Mouse (Mus musculus): Measurements from ENCODE around the gene Rimbp2. TPM values are rescaled to one million over a fixed set of nuclear protein-coding genes. Genes with fewer than 3 reads are reported as not detected.

Rimbp2 gene
- polyA plus RNA-seq, 1 experiment from 2014 or later, result 0.27 TPM

GRCm38 (mm10) chr5:128819638-128820285, 133.5 kb downstream of the Rimbp2 start:
- H3K36me3 ChIP-seq (replicated peaks), result no peaks in the 10 kb centered on the region
- no peak overlapping the region for H3K4me3 ChIP-seq
- no peak for DNase-seq (ENCODE audit: extremely low spot score, low spot score)
- H3K27me3 ChIP-seq (ENCODE audit: poor library complexity, severe bottlenecking), result no peaks in the 10 kb centered on the region
- WGBS, result 50% methylated on average over 12 of the region's 12 CpGs
- peaks cover 8% of the 10 kb centered on the region for H3K4me1 ChIP-seq
- H3K9me3 ChIP-seq, result no peaks in the 10 kb centered on the region
- no peak overlapping the region for H3K27ac ChIP-seq

- no peaks in the 10 kb centered on the region for H3K36me3 ChIP-seq (replicated peaks)
- H3K27ac ChIP-seq, result no peak overlapping the region
- peaks cover 17% of the 10 kb centered on the region for H3K4me1 ChIP-seq
- WGBS, result 79% methylated on average over 8 of the region's 8 CpGs
- no peak overlapping the region for H3K4me3 ChIP-seq
- H3K27me3 ChIP-seq (ENCODE audit: poor library complexity, severe bottlenecking), result peaks cover 16% of the 10 kb centered on the region
- DNase-seq (ENCODE audit: extremely low spot score, low spot score), result no peak
- H3K9me3 ChIP-seq, result no peaks in the 10 kb centered on the region
Observed at GRCm38 (mm10) chr5:128815629-128816028, 137.7 kb downstream of the Rimbp2 start.

- no peaks in the 10 kb centered on the region for H3K36me3 ChIP-seq (replicated peaks)
- no peak for DNase-seq (ENCODE audit: extremely low spot score, low spot score)
- WGBS, result 84% methylated on average over 6 of the region's 6 CpGs
- H3K4me1 ChIP-seq, result peaks cover 22% of the 10 kb centered on the region
- no peak overlapping the region for H3K27ac ChIP-seq
- H3K9me3 ChIP-seq, result no peaks in the 10 kb centered on the region
- peaks cover 16% of the 10 kb centered on the region for H3K27me3 ChIP-seq (ENCODE audit: poor library complexity, severe bottlenecking)
- no peak overlapping the region for H3K4me3 ChIP-seq
Observed at GRCm38 (mm10) chr5:128815078-128815477, 138.2 kb downstream of the Rimbp2 start.

GRCm38 (mm10) chr5:128813121-128813520, 140.2 kb downstream of the Rimbp2 start:
- no peak overlapping the region for H3K27ac ChIP-seq

GRCm38 (mm10) chr5:128811431-128811830, 141.9 kb downstream of the Rimbp2 start:
- DNase-seq (ENCODE audit: extremely low spot score, low spot score), result no peak
- H3K9me3 ChIP-seq, result no peaks in the 10 kb centered on the region
- H3K4me1 ChIP-seq, result peaks cover 27% of the 10 kb centered on the region
- 86% methylated on average over 6 of the region's 6 CpGs for WGBS
- H3K4me3 ChIP-seq, result no peak overlapping the region
- no peak overlapping the region for H3K27ac ChIP-seq
- no peaks in the 10 kb centered on the region for H3K36me3 ChIP-seq (replicated peaks)
- H3K27me3 ChIP-seq (ENCODE audit: poor library complexity, severe bottlenecking), result peaks cover 16% of the 10 kb centered on the region

More at GRCm38 (mm10) chr5:128813121-128813520, 140.2 kb downstream of the Rimbp2 start:
- WGBS, result 21% methylated on average over 11 of the region's 11 CpGs
- H3K27me3 ChIP-seq (ENCODE audit: poor library complexity, severe bottlenecking), result peaks cover 16% of the 10 kb centered on the region
- DNase-seq (ENCODE audit: extremely low spot score, low spot score), result no peak
- no peak overlapping the region for H3K4me3 ChIP-seq
- no peaks in the 10 kb centered on the region for H3K9me3 ChIP-seq
- no peaks in the 10 kb centered on the region for H3K36me3 ChIP-seq (replicated peaks)
- peaks cover 27% of the 10 kb centered on the region for H3K4me1 ChIP-seq

GRCm38 (mm10) chr5:128810006-128810405, 143.3 kb downstream of the Rimbp2 start:
- peaks cover 21% of the 10 kb centered on the region for H3K4me1 ChIP-seq
- H3K4me3 ChIP-seq, result no peak overlapping the region
- H3K36me3 ChIP-seq (replicated peaks), result no peaks in the 10 kb centered on the region
- 69% methylated on average over 12 of the region's 12 CpGs for WGBS
- H3K27ac ChIP-seq, result 0 out of 2 replicates have a peak overlapping the region, but pooled peaks have one; percentile 1
- no peak for DNase-seq (ENCODE audit: extremely low spot score, low spot score)
- 0 out of 2 replicates have a peak, but pooled peaks cover 3% of the 10 kb centered on the region for H3K9me3 ChIP-seq
- peaks cover 16% of the 10 kb centered on the region for H3K27me3 ChIP-seq (ENCODE audit: poor library complexity, severe bottlenecking)

- WGBS, result 56% methylated on average over 5 of the region's 5 CpGs
- Histone ChIP-seq H3K9me3 (0 out of 2 replicates have a peak, but pooled peaks cover 5% of the 10 kb centered on the region), H3K36me3 (replicated peaks) (no peaks in the 10 kb centered on the region), H3K4me1 (peaks cover 19% of the 10 kb centered on the region), H3K4me3 (no peak overlapping the region), H3K27ac (0 out of 2 replicates have a peak overlapping the region, but pooled peaks have one; percentile 1), H3K27me3 (ENCODE audit: poor library complexity, severe bottlenecking) (peaks cover 15% of the 10 kb centered on the region)
- peak; percentile 50 for DNase-seq (ENCODE audit: extremely low spot score, low spot score)
Observed at GRCm38 (mm10) chr5:128809406-128809805, 143.9 kb downstream of the Rimbp2 start.

DNA sequence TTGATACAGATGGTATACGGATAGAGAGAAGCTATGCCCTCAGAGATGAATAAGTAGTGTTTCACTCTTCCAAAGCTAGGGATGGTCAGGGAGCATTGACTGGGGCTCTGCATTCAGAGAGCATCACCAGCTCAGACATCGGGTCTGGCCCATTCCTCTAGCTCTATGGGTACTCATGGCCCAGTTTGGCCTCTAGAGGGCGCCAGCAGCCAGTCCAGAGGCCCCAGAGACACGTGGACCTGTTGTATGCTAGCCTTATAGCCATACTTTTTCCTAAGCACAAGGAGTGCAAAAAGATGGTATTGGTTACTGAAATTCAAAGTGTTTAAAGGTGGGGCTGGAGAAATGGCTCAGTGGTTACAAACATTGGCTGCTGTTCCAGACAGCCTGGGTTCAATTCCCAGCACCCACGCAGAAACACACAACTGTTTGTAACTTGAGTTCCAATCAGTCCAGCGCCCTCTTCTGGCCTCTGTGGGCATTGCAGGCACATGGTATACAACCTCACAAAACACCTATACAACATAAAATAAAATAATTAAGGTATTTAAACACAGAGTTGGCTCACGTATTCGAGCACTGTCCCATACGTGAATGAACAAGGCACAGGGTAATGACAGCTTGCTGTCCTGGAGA, 144.6 kb downstream of the Rimbp2 start:
- H3K4me3 ChIP-seq, result no peak overlapping the region
- H3K36me3 ChIP-seq (replicated peaks), result no peaks in the 10 kb centered on the region
- peak; percentile 25 for DNase-seq (ENCODE audit: extremely low spot score, low spot score)
- H3K27ac ChIP-seq, result no peak overlapping the region
- WGBS, result 62% methylated on average over 9 of the region's 9 CpGs
- peaks cover 8% of the 10 kb centered on the region for H3K27me3 ChIP-seq (ENCODE audit: poor library complexity, severe bottlenecking)
- 0 out of 2 replicates have a peak, but pooled peaks cover 5% of the 10 kb centered on the region for H3K9me3 ChIP-seq
- H3K4me1 ChIP-seq, result peaks cover 19% of the 10 kb centered on the region

DNA sequence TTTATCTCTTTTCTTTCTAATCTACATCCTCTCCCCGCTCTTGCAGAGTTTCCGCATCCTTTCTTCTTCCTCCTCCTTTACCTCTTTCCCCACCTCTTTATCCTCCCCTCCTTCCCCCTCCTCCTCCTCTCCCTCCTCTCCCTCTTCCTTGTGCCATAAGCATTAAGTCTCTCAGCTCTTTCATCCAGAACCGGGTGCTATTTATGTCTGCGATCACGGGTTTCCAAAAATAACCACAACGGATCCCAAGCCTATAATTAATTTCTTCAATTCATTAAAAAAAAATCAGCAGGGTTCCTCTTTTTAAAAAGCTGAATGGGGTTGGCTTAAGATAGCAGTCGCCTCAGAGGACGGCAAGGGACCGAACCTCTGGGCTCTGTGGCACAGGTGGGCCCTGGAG, 145.9 kb downstream of the Rimbp2 start:
- 83% methylated on average over 9 of the region's 9 CpGs for WGBS
- H3K27me3 ChIP-seq (ENCODE audit: poor library complexity, severe bottlenecking), result no peaks in the 10 kb centered on the region
- no peak for DNase-seq (ENCODE audit: extremely low spot score, low spot score)
- no peak overlapping the region for H3K4me3 ChIP-seq
- peaks cover 12% of the 10 kb centered on the region for H3K4me1 ChIP-seq
- no peaks in the 10 kb centered on the region for H3K36me3 ChIP-seq (replicated peaks)
- 0 out of 2 replicates have a peak, but pooled peaks cover 5% of the 10 kb centered on the region for H3K9me3 ChIP-seq
- H3K27ac ChIP-seq, result no peak overlapping the region

- peaks cover 12% of the 10 kb centered on the region for H3K4me1 ChIP-seq
- no peak for DNase-seq (ENCODE audit: extremely low spot score, low spot score)
- 93% methylated on average over 13 of the region's 13 CpGs for WGBS
- H3K4me3 ChIP-seq, result no peak overlapping the region
- no peaks in the 10 kb centered on the region for H3K27me3 ChIP-seq (ENCODE audit: poor library complexity, severe bottlenecking)
- 0 out of 2 replicates have a peak, but pooled peaks cover 5% of the 10 kb centered on the region for H3K9me3 ChIP-seq
- H3K27ac ChIP-seq, result no peak overlapping the region
- H3K36me3 ChIP-seq (replicated peaks), result no peaks in the 10 kb centered on the region
Observed at GRCm38 (mm10) chr5:128806296-128806998, 146.8 kb downstream of the Rimbp2 start.

DNA sequence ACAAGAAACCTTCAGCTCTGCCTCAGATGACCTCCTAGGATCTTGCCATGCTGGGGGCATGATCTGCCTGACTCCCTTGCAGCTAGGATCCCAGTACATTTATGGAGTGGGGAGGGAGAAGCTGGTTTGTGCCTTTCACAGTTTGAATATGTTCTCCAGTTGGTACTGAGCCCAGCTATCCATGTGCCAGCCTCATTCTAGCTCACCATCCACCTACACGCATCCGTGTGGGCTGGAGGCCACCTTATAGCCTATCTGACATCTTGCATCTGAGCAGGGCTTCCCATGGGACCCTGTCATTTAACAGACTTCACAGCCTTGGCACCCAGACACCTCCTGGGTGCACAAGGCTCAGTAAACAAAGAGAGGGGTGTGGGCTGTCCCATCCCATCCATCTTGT, 148.2 kb downstream of the Rimbp2 start:
- H3K27me3 ChIP-seq (ENCODE audit: poor library complexity, severe bottlenecking), result no peaks in the 10 kb centered on the region
- peaks cover 5% of the 10 kb centered on the region for H3K4me1 ChIP-seq
- H3K27ac ChIP-seq, result no peak overlapping the region
- 98% methylated on average over 2 of the region's 2 CpGs for WGBS
- DNase-seq (ENCODE audit: extremely low spot score, low spot score), result no peak
- 0 out of 2 replicates have a peak, but pooled peaks cover 5% of the 10 kb centered on the region for H3K9me3 ChIP-seq
- no peak overlapping the region for H3K4me3 ChIP-seq
- H3K36me3 ChIP-seq (replicated peaks), result no peaks in the 10 kb centered on the region

DNA sequence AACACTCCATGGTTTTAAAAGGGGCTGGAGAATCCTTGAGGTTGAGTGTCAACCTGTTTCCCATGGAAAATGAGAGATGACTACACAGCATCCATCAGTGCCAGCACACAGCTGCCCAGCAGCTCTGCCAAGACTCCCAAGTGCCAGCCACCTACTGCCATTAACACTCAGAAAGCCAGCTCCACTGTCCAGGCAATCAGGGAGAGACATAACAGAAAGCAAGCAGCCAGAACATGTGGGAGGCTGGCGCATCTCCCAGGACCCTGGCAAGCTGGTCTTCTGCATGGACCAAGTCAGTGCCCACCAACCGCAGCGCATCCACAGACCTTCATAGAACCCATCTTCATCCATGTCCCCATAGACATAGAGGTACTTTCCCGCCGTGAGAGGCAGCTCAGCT, 152.7 kb downstream of the Rimbp2 start:
- Histone ChIP-seq H3K4me1 (no peaks in the 10 kb centered on the region), H3K27ac (no peak overlapping the region), H3K36me3 (replicated peaks) (no peaks in the 10 kb centered on the region), H3K9me3 (peaks cover 5% of the 10 kb centered on the region; the same call in 1 of the 2 replicates), H3K4me3 (no peak overlapping the region), H3K27me3 (ENCODE audit: poor library complexity, severe bottlenecking) (no peaks in the 10 kb centered on the region)
- DNase-seq (ENCODE audit: extremely low spot score, low spot score), result no peak
- WGBS, result 94% methylated on average over 5 of the region's 5 CpGs

Data from forebrain, embryonic 10.5 days (tissue).